Mouse (Mus musculus) spleen, postnatal 14 days (tissue): ENCODE data around the gene Slc52a3.

Experiments
- DNase-seq, 2 experiments: peaks; one replicate each; pipeline ENCODE4 v3.0.0; 2021 to 2022; ENCODE audit warnings: low spot score in 2 of 2

Gene Slc52a3

GRCm38 (mm10) chr2:151996229-151997189 lies at the start of gene Slc52a3:
TSS of gene Slc52a3 (plus strand) at chr2:151996511.
- DNase-seq, result peak; percentile 81 to 88

DNA sequence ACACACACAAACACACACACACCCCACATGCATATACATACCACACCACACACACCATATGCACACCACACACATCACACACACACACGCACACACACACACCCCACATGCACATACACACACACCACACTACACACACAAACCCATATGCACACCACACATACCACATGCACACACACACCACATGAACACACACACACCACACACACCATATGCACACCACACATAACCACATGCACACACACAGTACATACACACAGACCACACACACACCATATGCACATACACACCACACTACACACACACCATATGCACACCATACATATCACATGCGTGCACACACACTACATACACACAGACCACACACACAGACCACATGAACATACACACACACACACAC lies 48.7 kb upstream of the Slc52a3 start:
- no peak for DNase-seq

DNA sequence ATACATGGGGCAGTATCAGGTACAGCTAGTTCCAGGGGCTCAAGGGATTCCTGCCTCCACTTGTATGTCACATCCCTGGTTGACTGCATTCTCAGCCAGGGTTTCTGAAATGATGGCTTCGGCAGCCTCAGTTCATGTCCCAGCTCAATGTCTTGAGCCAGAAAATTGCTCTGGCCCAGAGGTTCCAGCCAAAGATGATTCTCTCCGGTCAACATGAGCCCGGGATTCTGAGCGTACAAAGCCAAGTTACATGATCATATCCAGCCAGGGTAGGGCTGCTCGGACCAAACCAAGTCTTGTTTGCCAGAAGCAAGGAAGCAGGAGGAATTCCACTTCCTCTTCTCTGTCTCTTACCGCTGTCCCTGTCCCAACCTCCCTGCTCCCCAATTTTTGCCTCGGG lies 48.0 kb upstream of the Slc52a3 start:
- DNase-seq, result no peak

DNA sequence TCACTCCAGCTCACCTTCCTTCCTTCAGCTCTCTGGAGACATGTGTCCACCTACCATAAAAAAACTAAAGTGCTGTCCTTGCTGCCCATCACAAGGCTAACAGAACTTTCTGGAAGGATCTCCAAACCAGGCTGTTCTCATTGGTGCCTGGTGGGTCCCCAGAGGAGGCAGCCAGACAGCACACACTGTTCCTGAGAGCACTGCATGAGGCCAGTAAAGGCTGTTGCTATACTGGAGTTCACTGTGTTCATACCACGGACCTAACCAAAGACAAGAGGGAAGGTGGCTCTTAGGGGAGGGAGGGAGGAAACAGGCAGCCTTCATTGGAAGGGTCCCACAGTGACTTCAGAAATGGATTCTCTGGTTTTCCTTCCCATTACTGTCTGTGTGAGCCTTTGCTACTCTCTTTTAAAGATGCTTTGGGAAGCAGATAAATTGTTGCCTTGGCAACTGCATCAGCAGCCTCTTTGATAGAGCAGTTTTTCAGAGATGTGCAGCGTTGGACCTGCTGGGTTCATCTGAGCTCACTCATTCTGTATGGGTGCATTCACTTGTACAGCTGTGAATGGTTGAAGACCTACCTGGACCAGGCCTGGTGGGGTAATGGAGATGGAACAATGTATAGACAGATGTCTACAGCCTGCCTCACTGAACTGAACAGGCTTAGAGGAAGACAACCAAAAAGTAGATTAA lies 47.1 kb upstream of the Slc52a3 start:
- DNase-seq, result no peak

GRCm38 (mm10) chr2:151953665-151954064 lies 42.6 kb upstream of the Slc52a3 start:
- no peak for DNase-seq

GRCm38 (mm10) chr2:151956500-151957137 lies 39.7 kb upstream of the Slc52a3 start:
- DNase-seq, result no peak

DNA sequence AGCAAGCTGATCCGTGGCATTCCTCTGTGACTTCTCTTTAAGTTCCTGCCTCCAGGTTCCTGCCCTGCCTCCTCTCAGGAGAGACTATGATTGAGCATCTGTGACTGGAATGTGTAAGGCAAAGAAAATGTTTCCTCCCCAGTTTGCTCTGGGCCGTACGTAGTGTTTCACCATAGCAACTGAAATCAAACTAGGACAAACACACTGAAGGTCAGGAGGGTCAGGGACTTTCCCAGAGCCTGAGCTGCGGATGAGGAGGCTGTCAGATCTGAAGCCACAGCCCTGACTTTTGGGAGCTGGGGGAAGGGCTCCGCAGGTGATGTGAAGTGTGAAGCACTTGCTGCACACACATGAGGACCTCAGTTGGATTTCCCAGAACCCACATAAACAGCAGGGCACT lies 37.0 kb upstream of the Slc52a3 start:
- DNase-seq, result no peak

- no peak for DNase-seq
These were observed 34.8 kb upstream of the Slc52a3 start for GRCm38 (mm10) chr2:151961284-151962196.

GRCm38 (mm10) chr2:151962474-151962873 lies 33.8 kb upstream of the Slc52a3 start:
- DNase-seq, result no peak

GRCm38 (mm10) chr2:151963319-151963718 lies 33.0 kb upstream of the Slc52a3 start:
- no peak for DNase-seq

- DNase-seq, result no peak
These were observed 32.3 kb upstream of the Slc52a3 start for GRCm38 (mm10) chr2:151964052-151964451.

- DNase-seq, result no peak
These were observed 29.0 kb upstream of the Slc52a3 start for GRCm38 (mm10) chr2:151967176-151967750.

GRCm38 (mm10) chr2:151967792-151968191 lies 28.5 kb upstream of the Slc52a3 start:
- DNase-seq, result no peak

- no peak for DNase-seq
These were observed 27.9 kb upstream of the Slc52a3 start for GRCm38 (mm10) chr2:151968451-151968850.

GRCm38 (mm10) chr2:151968986-151969385 lies 27.3 kb upstream of the Slc52a3 start:
- no peak for DNase-seq

GRCm38 (mm10) chr2:151969396-151969795 lies 26.9 kb upstream of the Slc52a3 start:
- DNase-seq, result no peak

- peak; percentile 57 to 68 for DNase-seq
These were observed 25.8 kb upstream of the Slc52a3 start for GRCm38 (mm10) chr2:151970191-151971172.

- DNase-seq, result no peak
These were observed 24.6 kb upstream of the Slc52a3 start for GRCm38 (mm10) chr2:151971748-151972147.

- DNase-seq, result no peak
These were observed 23.3 kb upstream of the Slc52a3 start for GRCm38 (mm10) chr2:151972880-151973594.
